Mouse (Mus musculus): ENCODE results near the gene Tk2. TPM values are rescaled to one million over a fixed set of nuclear protein-coding genes. Genes with fewer than 3 reads are reported as not detected.
"Not testable (repeated sequence)": the region's sequence is repeated elsewhere in the genome, so short reads cannot be mapped to it uniquely, and the experiment has no call there.

Gene Tk2
- polyA plus RNA-seq (2012; rRNA removed) = 40.6 and 42.8 TPM in 2 replicates

GRCm38 (mm10) chr8:104248276-104248675 lies at the start of gene Tk2:
TSS of gene Tk2 (minus strand) at chr8:104248558.
- peak; percentile 34 to 74 for DNase-seq (ENCODE audit: extremely low spot score in 1 of 2, low spot score in 1 of 2)

DNA sequence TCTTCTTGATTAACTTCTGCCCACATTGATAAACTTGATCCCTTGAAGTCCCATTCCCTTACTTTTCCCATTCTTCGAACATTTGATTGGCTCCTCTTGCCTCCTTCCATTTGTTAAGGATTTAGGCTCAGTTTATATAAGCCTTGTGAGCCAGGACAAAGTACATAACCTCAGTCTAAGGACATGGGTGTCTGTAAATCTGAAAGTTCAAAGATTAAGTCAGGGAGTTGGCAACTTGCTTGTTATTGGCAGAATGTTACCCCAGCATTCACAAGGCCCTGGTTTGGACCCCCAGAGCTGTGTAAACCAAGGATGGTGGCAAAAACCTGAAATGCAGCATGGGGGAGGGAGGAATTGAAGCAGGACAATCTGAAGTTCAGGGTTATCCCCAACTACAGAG lies 46.0 kb upstream of the Tk2 start:
- no peak for DNase-seq (ENCODE audit: extremely low spot score in 1 of 2, low spot score in 1 of 2)

DNA sequence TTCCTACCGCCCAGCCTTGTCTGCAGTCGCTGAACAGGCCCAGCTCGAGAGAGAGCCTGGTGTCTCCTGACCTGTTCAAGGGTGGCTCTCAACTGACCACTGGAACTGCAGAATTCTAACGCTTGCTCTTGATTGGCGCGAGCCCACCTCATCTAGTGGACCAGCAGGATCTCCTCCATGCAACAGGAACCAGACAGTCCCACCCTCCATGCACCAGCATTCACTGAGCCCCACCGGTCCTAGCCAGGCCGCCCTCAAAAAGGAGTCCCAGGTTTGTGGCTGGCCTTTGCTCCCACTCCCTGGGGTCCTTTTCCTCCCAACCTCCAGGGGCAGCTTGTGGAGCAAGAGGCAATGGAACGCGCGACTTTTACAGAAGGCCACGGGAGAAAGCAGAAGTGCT lies 44.7 kb upstream of the Tk2 start, which contains the start of gene Cmtm2a:
TSS of gene Cmtm2a (minus strand) at position 101 of the 400 bp plus-strand sequence.
- DNase-seq (ENCODE audit: extremely low spot score in 1 of 2, low spot score in 1 of 2) = not testable (repeated sequence)

DNA sequence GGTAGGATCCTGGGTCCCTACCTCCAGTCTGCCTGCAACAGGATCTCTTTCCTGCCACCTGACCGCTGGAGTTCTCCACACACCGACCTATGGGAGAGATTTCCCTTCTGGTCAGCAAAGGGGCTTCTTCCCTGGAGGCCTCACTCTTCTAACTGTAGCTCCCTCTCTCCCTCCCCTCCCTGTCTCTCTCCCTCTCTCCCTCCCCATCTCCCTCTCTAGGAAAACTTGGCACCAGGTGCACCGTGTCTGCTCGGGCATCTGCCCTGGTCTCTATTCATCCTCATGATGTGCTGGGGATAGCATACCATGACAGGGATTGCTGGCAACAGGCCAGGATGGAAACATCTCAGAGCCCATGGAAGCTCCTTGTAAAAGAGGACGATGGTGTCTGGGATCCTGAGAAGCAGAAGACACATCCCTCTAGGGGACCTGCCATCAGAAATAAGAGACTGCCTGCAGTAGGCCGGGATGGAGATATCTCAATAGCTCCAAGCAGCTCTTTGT lies 20.6 kb upstream of the Tk2 start:
- no peak for DNase-seq (ENCODE audit: extremely low spot score in 1 of 2, low spot score in 1 of 2)

DNA sequence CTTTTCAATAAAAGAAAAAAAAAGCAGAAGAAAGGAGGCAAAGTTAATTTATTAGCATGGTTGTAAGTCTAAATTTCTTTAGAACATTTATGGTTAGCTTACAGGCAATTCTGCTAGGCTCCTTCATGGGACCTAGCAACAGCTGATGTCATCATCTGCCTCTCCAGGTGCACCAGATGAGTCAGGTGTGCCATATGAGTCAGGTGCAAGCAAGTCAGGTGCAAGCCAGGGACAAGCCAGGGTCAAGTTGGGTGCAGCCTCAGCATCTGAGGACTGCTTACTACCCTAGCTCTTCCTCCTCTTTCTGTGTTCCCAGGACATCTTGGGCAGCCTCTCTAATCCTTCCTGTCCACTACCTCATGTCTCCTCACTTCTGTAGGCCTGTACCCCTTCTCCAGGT lies 20.0 kb upstream of the Tk2 start:
- DNase-seq (ENCODE audit: extremely low spot score in 1 of 2, low spot score in 1 of 2) = no peak

- not testable (repeated sequence) for DNase-seq (ENCODE audit: extremely low spot score in 1 of 2, low spot score in 1 of 2)
These were observed 16.0 kb upstream of the Tk2 start for GRCm38 (mm10) chr8:104264271-104264935.

DNA sequence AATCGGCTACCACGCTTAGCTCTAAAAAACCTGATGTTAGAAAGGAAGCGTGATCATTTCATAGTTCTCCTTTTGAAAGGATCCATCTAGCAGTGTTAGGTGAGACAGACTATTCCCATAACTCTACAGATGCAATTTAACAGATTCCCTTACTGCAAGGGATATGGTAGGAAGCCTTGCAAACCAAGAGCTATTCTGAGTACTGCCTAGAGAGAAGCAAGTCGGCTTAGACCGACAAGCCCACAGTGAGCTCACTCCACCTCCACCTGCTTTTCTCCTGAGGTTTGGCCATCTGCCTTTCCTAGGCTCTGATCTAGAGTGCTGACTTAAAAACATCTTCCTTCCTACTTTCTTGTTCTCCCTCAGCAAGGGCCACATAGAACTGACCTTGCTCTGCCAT lies 13.4 kb upstream of the Tk2 start:
- DNase-seq (ENCODE audit: extremely low spot score in 1 of 2, low spot score in 1 of 2) = not testable (repeated sequence)

DNA sequence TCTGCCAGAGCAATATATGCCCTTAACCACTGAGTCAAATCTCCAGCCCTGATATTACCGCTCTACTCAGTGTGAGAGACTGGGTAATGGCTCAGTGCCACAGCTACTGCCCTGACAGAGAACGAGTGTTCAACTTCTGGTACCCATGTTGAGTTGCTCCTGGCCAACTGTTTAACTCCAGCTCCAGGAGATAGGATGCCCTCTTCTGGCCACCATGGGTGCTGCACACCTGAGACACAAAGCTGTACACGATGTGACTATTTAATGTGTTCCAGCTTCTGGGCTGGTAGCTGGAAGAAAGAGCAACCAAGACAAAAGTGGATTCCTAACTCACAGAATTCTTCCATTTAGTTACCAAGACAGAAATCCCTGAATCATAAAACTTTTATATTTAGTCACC lies 4.7 kb upstream of the Tk2 start:
- DNase-seq (ENCODE audit: extremely low spot score in 1 of 2, low spot score in 1 of 2) = no peak

GRCm38 (mm10) chr8:104251461-104251860 lies 3.1 kb upstream of the Tk2 start:
- no peak for DNase-seq (ENCODE audit: extremely low spot score in 1 of 2, low spot score in 1 of 2)

- peak; percentile 31 to 80 for DNase-seq (ENCODE audit: extremely low spot score in 1 of 2, low spot score in 1 of 2)
These were observed 2.3 kb upstream of the Tk2 start, which contains the start of gene Cklf for GRCm38 (mm10) chr8:104250439-104251367. TSS of gene Cklf (plus strand) at chr8:104250861.

- no peak for DNase-seq (ENCODE audit: extremely low spot score in 1 of 2, low spot score in 1 of 2)
These were observed 1.2 kb upstream of the Tk2 start for GRCm38 (mm10) chr8:104249442-104249996.

GRCm38 (mm10) chr8:104247908-104248275 lies 466 bp downstream of the Tk2 start:
- no peak for DNase-seq (ENCODE audit: extremely low spot score in 1 of 2, low spot score in 1 of 2)

GRCm38 (mm10) chr8:104247054-104247907 lies 1.1 kb downstream of the Tk2 start:
- DNase-seq (ENCODE audit: extremely low spot score in 1 of 2, low spot score in 1 of 2) = no peak

DNA sequence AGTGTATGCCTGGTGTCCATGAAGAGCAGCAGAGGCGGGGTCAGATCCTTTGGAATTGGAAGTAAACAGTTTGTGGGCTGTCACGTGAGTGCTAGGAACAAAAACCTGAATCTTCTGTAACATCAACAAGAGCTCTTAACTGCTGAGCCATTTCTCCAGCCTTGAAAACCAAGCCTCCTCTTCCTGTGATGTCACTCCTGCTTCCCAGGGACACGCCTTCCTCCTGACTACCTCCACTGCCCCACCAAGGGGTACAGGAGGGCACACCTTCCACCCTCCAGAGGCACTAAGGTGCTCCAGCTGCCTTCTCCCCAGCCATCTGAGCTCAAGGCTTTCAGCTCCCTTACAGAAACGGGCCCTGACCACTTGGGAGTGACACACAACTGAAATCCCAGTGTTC lies 1.7 kb downstream of the Tk2 start:
- no peak for DNase-seq (ENCODE audit: extremely low spot score in 1 of 2, low spot score in 1 of 2)

GRCm38 (mm10) chr8:104242038-104242644 lies 6.2 kb downstream of the Tk2 start:
- no peak for DNase-seq (ENCODE audit: extremely low spot score in 1 of 2, low spot score in 1 of 2)

- DNase-seq (ENCODE audit: extremely low spot score in 1 of 2, low spot score in 1 of 2) = no peak
These were observed 8.9 kb downstream of the Tk2 start for GRCm38 (mm10) chr8:104239418-104239861.

DNA sequence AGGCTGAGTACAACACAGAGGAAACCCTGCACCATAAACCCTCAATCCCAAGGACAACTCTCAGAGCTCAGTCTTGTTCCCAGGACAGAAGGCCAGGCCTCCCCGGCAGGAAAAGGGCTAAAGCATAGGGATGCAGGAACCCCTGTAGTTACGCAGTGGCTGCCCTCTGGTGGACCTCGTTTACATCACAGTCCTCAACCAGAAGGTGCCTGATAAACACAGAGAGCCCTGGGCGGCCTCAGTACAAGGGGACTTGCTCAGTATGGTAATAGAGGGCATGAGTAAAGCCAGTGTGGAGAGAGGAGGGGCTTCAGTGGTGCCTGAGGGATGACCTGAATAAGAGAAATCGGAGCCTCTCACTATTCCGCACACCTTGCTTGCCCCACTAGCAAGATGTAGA lies 13.8 kb downstream of the Tk2 start:
- DNase-seq (ENCODE audit: extremely low spot score in 1 of 2, low spot score in 1 of 2) = peak in 1 of 2 experiments; percentile 31

- DNase-seq (ENCODE audit: extremely low spot score in 1 of 2, low spot score in 1 of 2) = no peak
These were observed 15.4 kb downstream of the Tk2 start for GRCm38 (mm10) chr8:104232919-104233318.

DNA sequence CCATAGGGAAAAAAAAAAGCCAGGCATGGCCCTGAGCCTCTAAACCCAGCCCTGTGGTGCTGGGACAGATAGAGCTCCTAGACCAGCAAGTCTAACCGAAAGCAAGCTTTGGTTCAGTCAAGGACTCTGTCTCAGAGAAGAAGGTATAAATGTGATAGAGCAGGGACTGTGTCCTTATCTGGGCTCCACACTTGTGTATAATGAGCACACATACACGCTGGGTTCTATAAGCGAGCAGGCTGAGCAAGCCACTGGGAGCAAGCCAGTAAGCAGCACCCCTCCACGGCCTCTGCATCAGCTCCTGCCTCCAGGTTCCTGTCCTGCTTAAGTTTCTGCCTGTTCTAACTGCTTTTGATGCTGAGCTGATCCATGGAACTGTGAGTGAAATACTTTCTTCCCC lies 16.3 kb downstream of the Tk2 start:
- no peak for DNase-seq (ENCODE audit: extremely low spot score in 1 of 2, low spot score in 1 of 2)

DNA sequence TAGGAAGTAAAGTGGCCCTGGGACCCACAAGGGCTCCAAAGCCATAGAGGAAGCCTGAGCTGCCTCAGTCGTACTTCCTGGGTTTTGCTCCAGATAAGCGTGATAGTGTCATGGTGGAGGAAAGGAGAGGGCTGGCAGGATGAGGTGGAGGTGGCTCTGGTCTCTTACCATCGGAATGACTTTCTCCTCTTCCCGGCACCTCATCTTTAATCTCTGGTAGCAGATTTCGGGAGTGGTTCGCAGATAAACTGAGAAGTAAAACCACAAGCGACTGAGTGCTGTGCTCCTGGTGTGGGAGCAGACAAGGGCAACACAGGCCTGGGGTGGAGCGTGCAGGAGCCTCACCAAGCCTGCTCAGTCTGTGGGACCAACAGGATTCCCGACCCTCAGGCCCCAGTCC lies 18.0 kb downstream of the Tk2 start:
- DNase-seq (ENCODE audit: extremely low spot score in 1 of 2, low spot score in 1 of 2) = no peak
